Mouse (Mus musculus) retina, postnatal 7 days (tissue): Measurements from ENCODE around the gene Creg2.

Source experiments
- DNase-seq: peaks from one replicate; pipeline ENCODE4 v3.0.0-alpha.2; 2012; ENCODE audit warnings: low read depth, low spot score

Gene Creg2

DNA sequence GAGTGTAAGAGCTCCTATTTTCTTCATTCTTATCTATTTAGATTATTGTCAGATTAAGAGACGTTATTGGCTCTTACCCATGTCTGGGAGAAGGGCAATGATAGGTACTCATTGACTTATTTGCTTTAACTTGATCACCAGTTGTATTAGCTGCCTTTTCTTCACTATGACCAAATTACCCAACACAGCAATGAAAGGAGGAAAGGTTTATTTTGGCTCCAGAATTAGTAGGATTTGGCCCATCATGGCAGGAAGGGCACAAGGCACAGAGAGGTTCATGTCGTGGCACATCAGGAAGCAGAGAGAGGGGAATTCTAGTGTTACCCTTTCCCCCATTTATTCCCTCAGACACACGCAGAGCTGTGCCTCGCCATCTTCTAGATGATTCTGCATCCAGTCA, 1.8 kb upstream of the Creg2 start:
- DNase-seq = no peak

DNA sequence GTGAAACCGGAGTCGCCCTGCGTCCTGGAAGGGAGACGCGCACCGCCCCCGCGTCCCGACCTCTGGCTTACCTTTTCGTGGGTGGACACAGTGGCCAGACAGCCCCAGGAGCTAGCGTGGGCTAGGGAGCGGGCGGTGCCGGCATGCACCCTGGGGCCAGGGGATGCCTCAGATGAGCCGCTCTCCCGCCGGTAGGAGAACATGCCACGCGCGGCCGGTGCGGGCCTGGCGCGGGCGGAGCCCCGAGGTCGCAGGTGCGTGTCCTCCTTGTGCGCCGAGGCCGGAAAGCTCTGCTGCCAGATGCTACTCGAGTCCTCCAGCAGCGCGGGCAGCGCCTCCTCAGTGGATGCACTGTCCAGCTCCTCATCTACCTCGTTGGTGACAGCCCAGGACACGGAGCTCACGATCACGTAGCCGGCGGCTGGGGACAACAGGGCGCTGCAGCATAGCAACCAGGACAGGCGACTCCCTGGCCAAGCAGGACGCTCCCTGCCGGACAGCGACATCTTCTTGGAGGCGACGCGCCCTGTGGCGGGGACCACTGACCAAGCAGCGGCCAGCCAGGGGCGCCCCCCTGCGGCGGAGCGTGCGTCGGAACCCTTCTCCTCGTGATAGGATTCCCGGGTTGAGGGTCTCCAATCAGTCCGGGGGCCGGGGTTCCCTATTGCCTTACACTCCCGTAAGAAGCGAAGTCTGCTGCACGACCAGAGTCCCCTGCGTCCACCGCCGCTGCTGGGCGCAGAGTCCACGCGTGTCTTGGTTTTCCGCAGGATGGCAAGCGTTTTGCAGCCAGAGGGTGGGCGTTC, 636 bp downstream of the Creg2 start:
- peak; percentile 57 for DNase-seq

DNA sequence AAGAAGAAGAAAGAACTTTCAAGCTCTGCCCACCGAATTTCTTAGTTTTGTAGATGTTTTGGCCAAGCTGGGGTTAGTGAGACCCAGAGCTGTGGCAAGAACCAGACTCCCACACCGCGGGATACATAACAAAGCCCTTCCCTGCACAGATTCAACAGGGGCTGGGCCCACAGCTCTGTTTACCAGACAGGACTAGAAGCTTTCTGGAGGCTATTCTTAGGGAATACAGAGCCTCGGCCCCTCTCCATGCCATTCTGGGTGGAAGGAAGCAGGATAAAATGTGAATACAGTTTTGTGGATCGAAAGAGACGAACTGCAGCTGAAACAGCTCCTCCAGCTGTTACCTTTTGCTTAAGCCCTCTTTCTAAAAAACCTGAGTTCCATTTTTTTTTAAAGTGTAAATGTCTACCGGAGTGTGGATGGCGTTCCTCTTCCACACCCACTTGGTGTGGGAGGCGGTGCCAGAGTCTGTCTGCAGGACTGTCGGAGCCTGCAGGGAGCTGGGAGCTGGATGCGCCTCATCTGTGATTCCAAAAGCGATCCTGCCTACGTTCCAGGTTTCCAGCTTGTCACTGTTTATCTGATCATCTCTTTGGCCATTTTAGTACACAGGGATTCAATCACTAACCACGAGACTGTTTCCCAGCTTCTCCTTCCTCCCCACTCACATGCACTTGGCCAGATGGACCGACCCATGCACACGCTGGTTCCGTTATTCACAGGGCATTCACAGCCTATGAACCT, 1.4 kb downstream of the Creg2 start:
- DNase-seq = no peak

DNA sequence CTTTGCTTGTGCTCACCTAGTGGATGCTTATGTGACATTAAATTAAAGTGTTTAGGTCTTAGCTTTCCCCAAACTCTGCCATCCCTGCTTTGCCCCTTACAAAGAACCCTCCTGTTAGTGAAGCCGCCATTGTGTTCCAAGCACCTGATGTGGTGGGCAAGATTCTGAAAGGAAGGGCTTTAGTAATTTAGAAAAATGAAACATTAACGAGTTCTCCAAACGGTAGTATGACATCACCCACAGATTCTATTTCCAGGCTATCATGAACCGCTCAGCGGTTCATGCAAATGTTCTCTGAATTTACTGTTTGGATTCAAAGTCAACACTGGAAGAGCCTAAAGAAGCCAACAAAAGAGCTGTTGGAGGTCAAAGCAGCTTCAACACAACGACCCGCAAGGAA, 2.7 kb downstream of the Creg2 start:
- no peak for DNase-seq

DNA sequence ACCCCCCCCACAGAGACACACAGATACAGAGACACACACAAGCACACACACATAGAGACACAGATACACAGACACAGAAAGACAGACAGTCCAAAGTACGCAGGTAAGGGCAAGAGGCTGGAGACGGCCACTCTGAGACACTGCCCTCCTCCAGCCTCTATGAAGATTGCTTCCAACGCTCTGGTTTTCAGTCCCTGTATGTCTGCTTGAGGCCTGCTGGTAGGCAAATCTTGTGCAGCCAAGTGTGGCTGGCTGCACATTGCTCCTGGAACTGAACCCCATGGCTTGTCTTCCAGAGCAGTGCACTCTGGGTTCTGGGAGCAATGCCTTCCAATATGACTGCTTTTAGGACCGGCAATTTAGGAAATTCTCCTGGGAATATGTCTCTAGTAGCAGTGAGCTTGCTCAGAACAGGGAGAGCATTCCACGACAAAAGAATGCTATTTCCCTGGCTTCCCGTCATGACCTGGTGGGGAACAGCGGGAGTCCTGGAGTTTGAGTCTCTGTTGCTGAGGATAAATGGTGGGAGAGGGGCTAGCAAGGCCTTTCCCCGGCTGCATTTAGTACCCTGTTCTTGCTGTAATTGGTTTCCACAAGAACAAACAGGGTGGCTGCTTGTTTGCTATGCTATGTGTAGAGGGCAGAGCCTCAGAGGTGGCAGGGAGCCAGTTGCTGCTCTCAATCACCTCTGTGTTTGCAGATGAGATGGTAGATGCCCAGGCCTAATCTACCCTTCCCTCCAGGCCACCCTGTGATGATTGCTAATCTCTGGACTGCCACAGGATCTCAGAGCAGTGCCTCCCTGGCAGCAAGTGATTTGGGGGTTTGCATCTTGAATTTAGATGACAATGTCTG, 5.1 kb downstream of the Creg2 start:
- DNase-seq = no peak

DNA sequence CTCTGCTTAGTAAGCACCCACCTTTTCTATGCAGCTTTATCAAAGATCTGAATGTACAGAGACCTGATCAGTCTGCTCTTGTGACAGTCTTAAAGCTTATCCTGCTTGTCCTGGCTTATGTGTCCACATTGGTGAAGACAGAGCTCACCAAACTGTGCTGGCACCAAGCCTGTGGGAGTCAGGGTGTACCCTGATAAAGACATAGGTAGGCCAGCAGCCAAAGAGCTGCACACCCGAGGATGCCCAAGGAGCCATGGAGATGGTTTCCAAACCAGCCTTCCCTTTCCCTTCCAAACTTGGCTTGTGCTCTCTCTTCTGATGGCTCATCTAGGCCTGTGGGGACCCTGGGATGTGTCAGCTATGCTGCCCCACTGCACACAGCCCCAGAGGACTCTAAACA, 6.9 kb downstream of the Creg2 start:
- DNase-seq = no peak

DNA sequence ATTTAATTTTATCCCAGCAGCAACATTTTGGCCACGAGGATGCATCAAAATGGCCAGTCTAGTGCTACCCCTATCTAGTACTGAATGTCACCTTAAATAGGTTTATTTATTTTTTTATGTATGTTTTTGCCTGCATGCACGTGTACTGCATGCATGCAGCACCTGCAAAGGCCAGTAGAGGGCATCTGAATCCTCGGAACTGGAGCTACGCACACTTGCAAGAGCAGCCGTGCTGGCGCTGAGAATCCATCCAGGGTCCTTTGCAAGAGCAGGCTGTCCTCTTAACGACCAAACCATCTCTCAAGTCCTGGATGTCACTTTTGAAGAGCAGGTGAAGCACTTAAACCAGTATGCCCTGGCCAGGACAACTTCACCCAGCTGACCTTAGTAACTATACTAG, 9.6 kb downstream of the Creg2 start:
- no peak for DNase-seq

DNA sequence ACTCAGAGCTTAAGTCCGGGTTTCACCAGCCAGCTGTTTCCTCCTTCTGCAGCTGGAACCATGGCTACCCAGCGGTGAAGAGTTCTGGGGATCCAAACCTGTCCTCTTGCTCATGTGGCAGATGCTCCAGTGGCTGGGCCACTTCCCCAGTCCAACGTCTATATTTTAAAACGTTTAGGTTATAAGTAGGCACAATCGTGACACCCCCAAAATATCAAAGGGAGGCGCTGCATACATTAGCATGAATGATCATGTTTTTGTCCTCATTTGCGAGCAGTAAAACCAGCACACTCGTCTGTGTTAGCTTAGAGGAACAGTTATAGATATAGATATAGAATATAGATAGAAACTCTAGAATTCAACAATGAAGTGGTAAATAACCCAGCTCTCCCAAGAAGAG, 14.1 kb downstream of the Creg2 start:
- DNase-seq = no peak

DNA sequence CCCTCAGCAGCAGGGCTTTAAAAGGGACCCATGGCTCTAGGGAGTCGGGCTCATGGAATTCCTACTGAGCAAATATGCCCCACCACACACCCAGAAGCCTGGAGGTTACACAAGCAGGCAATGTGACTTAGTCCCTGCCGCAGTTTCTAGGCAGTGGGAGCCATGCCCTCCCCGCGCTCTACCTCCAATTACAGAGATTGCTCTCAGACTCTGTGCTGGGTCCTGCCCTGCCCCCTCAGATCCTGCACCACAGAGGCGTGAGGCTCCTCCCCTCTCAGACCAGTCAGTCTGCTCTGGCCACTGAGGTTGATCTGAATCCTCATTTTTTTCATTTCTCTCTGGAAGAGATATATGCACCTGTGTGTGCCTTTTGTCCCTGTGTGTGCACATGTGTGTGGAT, 14.6 kb downstream of the Creg2 start:
- no peak for DNase-seq

DNA sequence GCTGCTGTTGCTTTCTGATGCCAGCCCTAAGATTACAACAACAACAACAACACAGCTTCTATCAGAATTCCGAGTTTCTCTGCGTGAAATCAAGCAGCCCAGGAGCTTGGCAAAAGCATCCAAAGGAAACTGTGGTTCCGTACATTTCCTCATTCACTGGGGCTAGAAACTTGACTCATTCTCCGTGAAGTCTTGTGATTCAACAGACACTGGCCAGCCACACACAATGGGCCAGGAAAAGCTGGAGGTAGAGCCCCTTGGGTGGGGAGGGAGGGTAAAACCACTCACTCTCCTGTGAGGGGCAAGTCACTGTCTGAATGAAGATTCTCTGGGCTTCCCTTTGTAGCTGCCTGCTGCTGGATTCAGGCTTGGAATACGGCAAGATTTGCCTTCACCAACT, 15.1 kb downstream of the Creg2 start:
- no peak for DNase-seq

DNA sequence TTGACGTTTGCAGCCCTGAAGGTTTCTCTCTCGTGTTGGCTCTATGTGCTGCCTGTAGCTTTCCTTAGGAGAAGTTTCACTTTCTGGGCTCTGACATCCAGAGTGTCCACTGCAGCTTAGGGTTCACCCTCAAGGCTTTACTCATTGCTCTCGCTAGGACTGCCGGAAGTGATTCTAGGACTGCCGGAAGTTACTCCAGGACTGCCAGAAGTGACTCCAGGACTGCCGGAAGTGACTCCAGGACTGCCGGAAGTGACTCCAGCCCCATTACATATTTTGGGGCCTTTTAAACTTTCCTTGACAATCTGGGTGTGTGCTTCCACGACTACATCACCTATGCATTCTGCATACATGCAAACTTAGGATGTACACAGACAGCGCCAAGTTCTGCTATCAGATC, 22.7 kb downstream of the Creg2 start:
- DNase-seq = no peak

DNA sequence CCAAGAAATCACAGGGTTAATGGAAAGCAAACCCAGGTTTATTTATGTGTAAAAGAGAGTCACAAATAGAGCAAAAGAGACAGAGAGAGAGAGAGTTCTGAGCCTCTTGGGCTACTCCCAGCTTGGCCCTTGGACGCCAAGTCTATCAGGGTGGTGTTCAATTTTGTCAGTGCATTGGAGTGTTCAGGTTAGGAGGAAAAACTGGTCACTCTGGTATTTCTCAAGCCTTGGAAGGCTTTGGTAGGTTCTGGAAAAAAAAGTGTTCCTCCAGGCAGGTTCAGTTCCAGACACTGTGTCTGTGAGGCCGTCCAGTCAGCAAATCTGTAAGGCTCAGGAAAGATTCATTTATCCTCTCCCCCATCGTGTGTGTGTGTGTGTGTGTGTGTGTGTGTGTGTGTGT, 25.8 kb downstream of the Creg2 start:
- no peak for DNase-seq

DNA sequence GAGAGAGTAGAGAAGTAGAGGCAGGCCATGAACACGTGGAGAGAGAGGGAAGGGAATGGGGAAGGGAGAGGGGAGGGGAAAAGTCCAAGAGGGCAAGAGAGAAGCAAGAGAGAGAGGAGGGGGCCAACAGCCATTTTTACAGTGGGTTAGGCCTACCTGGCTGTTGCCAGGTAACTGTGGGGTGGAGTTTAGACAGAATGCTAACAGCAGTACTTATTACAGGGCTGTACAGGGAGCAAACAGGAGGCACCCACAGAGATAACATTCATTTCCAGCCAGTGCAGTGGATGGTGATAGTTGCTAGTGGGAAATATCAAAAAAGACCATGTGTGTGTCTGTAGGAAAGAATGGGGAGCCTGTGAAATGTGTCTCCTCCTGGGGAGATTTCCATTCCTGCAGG, 27.5 kb downstream of the Creg2 start:
- no peak for DNase-seq

DNA sequence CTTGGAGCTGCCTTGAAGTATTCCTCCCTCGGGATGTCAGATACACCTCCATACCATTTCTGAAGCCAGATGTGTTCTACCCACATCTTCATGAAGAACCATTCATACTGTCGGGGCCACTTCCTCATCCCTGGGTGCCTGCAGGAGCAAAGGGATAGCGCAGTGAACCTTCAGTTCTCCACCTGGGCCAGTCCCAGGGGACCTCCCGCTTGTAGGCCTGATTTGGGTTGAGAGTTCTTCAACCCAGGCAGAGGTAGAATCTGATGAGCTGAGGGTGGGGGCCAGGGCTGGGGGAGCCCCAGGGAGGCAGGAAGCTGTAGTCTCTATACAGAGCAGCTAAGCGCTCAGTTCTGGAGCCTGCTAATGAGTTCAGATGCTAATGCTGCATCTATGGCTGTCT, 28.2 kb downstream of the Creg2 start:
- DNase-seq = no peak

DNA sequence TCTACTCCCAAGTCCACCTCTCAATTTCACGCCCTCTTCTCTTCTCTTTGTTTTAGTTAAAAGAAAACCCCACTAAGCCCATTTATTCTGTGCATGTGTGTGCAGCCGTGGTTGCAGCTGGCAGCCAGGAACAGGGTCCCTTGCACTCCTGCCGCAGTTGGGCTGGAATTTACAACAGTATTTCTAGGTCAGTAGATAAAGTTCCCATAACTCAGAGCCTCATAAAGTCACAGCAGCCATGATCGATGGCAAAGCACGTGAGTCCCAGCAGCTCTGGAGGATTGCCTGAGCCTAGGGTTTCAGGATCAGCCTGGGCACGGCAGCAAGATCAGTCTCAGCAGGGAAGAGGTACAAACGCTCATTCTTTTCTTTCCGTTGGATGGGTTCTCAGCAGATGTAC, 32.8 kb downstream of the Creg2 start:
- no peak for DNase-seq

DNA sequence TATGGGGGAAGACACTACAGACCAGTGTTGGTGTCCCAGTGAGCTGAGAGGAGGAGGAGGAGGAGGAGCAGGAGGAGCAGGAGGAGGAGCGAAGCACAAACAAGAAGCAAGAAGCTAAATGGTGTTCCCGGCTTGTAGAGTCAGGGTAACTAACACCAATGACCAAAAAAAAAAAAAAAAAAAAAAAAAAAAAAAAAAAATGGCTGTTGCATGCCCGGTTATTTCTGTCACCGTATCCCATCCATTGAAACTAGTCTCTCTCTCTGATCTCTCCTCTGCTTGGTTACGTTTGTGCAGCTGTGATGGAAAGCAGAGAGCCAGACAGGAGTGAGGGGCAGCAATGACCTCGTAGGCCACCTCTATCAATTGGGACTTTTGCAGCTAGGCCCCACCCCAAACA, 35.7 kb downstream of the Creg2 start:
- no peak for DNase-seq

DNA sequence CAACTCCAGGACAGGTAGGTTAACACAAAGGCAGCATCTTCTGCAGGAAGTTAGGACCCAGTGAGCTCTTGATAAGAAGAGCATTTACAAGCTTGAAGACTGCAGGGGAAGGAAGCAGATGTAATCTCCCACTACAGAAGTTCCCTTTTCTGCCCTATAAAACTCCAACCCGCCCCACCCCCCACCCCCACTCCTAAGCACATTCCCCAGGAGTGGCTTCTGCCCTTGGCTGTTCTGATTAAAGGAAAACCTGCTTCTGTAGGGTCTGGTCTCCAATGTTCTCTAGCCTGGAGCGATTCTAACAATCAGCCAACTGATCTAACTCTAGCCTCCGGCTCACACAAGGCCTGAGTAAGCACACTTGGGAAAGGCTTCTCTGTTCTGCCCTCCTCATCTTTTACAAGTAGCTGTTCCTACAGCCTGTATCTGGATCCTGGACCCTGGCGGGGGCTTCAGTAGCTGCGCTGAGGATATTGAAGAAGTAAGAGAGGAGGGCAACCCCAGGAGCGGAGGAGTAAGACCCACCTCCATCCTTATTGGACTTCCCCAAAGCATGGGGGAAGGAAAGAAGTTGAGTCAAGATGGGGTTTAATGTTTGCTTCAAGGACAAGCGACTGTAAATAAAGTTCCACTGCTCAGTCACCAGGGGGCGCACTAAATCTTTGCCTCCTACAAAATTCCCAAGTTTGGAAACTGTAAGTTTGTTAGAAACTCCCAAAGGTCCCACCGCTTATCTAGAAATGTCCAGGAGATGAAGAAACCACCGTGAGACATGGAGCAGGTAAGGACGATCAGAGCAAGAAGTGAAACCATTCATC, 36.6 kb downstream of the Creg2 start:
- no peak for DNase-seq

DNA sequence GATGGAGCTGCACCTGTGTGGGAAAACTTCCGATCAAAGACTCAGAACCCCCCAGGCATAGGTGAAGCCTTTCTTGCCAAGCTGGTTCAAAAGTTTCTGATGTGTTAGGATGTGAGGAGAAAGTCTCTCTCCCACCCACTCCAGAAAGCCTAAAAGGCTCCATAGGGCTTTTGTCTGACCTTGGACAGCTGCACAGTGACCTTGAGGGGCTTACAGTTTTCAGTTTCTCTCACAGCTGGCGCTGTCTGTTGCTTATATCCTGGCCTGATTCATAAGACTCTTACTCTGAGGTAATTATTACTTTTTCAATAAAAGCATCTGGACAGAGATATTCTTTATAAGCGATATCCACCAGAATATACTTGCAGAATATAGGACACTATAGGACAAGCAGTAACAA, 38.2 kb downstream of the Creg2 start:
- no peak for DNase-seq

DNA sequence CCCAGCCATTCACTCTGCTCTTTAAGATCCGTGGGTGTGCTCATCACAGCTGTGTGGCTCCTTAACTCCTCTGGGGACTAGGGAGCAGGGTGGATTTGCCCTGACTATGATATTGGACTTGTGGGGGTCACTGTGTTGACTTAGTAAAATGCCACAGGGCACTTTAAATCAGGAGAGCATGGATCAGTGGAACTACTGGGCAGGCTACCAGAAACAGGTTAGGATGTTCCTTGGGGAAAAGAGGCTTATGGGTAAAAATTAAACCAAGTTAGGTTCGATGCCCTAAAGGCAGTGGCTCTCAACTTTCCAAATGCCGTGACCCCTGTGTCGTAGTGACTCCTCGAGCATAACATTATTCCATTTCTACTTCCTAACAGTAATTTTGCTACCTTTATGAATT, 38.8 kb downstream of the Creg2 start:
- no peak for DNase-seq

DNA sequence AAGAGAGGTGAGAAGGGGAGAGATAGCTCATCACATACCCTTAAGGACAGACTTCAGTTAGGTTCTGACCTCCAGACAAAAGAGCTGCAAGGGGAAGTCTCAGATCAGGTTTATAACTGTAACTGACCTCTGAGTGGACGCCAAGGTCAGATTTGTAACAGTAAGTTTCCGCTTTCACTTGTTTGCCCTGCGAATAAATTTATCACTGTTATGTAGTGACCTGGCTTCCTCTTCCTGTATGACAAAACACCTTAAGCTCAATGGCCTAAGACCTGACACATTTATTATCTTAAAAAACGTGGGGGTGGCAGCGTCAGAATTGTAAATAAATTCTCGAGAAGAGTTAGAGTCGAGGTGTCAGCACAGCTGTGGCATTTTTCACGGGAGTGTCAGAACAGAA, 42.7 kb downstream of the Creg2 start:
- no peak for DNase-seq

DNA sequence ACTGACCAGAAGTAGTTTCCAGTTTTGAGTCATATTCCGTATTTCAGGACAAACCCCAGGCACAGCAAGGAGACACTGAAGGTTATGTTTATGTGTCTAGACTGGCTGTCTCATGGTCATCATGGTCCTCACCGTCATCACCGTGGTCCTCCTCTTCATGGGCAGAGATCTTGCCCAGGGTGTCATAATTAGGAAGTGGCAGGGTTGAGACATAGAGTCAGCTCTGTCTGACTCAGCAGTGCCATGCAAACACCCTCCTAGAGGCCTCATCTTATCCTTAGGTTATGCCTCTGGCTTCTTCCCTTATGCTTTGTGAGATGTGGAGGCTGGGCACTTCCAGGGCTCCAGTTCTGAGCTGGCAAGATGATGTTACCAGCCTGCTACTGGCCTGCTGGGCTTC, 48.8 kb downstream of the Creg2 start:
- DNase-seq = no peak

DNA sequence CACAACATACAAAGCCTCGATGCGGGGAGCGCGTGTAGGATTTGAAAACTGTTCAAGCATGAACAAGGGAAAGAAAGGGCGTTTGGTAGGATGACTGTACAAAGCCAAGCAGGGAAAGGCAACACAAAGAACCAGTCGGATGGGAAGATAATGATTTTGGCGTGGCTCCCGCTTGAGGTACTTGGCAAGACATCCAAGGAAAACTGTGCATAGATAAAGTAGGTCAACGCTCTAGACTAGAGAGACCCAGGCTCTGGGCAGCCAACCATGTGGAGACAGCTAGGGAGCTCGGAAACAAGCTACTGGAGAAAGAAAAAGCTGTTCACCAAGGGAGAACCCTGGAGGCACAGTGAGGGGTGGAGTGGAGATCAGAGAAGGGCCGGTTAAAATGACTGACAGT, 52.5 kb downstream of the Creg2 start:
- peak; percentile 27 for DNase-seq
